Mouse (Mus musculus): ENCODE data around the gene C2cd3. TPM values are rescaled to one million over a fixed set of nuclear protein-coding genes. Genes with fewer than 3 reads are reported as not detected.

C2cd3 gene
- polyA plus RNA-seq, 1 experiment = 28.9 TPM

DNA sequence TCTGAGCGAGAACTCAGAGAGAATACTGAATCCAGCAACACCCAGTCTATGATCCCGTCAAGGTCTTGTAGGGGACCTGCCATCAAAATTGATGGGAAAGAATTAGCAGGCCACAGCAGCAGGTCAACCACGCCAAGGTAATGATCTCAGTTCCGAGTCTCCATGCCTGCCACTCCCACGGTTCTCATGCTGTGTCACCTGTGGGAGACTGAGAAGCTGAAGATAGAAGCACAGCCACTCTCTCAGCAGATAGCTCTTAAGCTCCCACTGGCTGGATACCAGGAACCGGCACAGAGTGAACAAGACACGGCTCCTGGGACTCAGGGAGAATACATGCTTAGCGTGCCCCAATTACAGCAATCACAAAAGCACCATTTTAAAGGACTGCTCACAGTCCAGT is 18.1 kb downstream of the C2cd3 start:
- no peaks in the 10 kb centered on the region for H3K9me3 ChIP-seq (replicated peaks; ENCODE audit: control insufficient read depth, insufficient read depth, low read length, poor library complexity, severe bottlenecking)
- TF ChIP-seq POLR2A (IDR thresholded peaks at IDR 0.05; ENCODE audit: insufficient read depth, low read length) (no peak), EP300 (IDR thresholded peaks at IDR 0.05; ENCODE audit: insufficient read depth, low read depth, low read length) (no peak), CTCF (IDR thresholded peaks at IDR 0.05; ENCODE audit: low read depth, low read length) (no peak)

DNA sequence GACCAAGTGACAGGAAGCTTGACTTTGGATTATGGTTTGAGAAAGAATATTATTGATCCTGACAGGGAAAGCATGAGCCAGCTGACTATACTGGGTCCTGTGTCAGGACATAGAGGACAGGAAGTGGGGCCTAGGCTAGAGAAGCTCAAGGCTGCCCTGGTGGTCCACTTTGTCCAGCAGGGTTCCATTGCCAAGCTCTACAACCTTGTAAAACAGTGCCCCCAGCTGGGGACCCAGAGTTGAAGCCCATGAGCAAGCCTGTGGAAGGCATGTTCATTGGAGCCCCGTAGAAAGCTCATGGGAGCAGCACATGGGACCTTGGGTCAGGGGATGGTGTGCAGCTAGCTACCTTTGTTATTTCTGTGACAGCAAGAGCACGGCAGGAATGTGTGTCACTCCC is 20.2 kb downstream of the C2cd3 start:
- no peaks in the 10 kb centered on the region for H3K4me1 ChIP-seq (ENCODE audit: control insufficient read depth, insufficient read depth, low read length)
- H3K36me3 ChIP-seq (ENCODE audit: control insufficient read depth, insufficient read depth, low read length, poor library complexity, severe bottlenecking) = peaks cover 16% of the 10 kb centered on the region

More for the DNA sequence above, 18.1 kb downstream of the C2cd3 start:
- Histone ChIP-seq H3K36me3 (ENCODE audit: control insufficient read depth, insufficient read depth, low read length, poor library complexity, severe bottlenecking) (peaks cover 13% of the 10 kb centered on the region), H3K27me3 (ENCODE audit: control insufficient read depth, insufficient read depth, low read length, poor library complexity, severe bottlenecking) (no peaks in the 10 kb centered on the region), H3K27ac (ENCODE audit: insufficient read depth, low read length) (no peak overlapping the region), H3K4me3 (ENCODE audit: low read depth, low read length) (no peak overlapping the region), H3K9ac (ENCODE audit: low read depth, poor library complexity, severe bottlenecking) (no peak overlapping the region), H3K4me1 (ENCODE audit: control insufficient read depth, insufficient read depth, low read length) (no peaks in the 10 kb centered on the region)

DNA sequence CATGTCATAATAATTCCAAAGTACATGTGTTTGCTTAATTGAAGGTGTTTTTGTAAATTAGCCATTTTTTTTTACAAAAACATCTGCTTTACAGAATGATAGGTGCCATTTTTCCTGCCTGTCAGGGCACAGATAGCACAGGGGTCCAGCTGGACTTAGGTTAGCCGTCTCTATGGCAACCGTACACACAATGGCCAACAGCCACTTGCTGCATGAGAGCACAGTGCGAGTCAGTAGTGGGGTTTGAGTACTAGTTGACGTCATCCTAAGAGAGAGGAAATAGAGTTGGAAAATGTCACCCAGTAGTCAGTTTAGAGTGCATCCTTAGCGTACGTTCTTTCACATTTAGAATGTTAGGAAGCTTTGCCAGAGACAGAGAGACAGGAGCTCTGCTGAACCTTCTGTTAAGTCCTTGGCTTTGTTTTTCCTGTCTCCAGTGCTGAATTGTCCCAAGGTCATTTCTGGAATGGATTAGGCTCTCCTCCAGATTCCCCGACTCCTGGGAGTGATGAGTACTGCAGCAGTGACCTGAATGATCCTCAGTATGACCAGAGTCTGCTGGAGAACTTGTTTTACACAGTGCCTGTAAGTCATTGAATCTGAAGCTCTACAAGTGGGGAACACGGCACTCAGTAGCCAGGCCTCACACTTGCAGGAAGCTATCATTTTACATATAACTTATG is 27.3 kb downstream of the C2cd3 start:
- no peak overlapping the region for H3K9ac ChIP-seq (ENCODE audit: low read depth, poor library complexity, severe bottlenecking)
- TF ChIP-seq CTCF (IDR thresholded peaks at IDR 0.05; ENCODE audit: low read depth, low read length) = no peak
- TF ChIP-seq EP300 (IDR thresholded peaks at IDR 0.05; ENCODE audit: insufficient read depth, low read depth, low read length) = no peak
- TF ChIP-seq POLR2A (IDR thresholded peaks at IDR 0.05; ENCODE audit: insufficient read depth, low read length) = no peak
- H3K27me3 ChIP-seq (ENCODE audit: control insufficient read depth, insufficient read depth, low read length, poor library complexity, severe bottlenecking) = no peaks in the 10 kb centered on the region
- peaks cover 17% of the 10 kb centered on the region for H3K36me3 ChIP-seq (ENCODE audit: control insufficient read depth, insufficient read depth, low read length, poor library complexity, severe bottlenecking)
- H3K4me3 ChIP-seq (ENCODE audit: low read depth, low read length) = no peak overlapping the region
- no peaks in the 10 kb centered on the region for H3K9me3 ChIP-seq (replicated peaks; ENCODE audit: control insufficient read depth, insufficient read depth, low read length, poor library complexity, severe bottlenecking)
- no peaks in the 10 kb centered on the region for H3K4me1 ChIP-seq (ENCODE audit: control insufficient read depth, insufficient read depth, low read length)
- H3K27ac ChIP-seq (ENCODE audit: insufficient read depth, low read length) = no peak overlapping the region

More for the DNA sequence above, 20.2 kb downstream of the C2cd3 start:
- Histone ChIP-seq H3K27me3 (ENCODE audit: control insufficient read depth, insufficient read depth, low read length, poor library complexity, severe bottlenecking) (no peaks in the 10 kb centered on the region), H3K9me3 (replicated peaks; ENCODE audit: control insufficient read depth, insufficient read depth, low read length, poor library complexity, severe bottlenecking) (no peaks in the 10 kb centered on the region), H3K27ac (ENCODE audit: insufficient read depth, low read length) (no peak overlapping the region), H3K4me3 (ENCODE audit: low read depth, low read length) (no peak overlapping the region), H3K9ac (ENCODE audit: low read depth, poor library complexity, severe bottlenecking) (no peak overlapping the region)
- TF ChIP-seq EP300 (IDR thresholded peaks at IDR 0.05; ENCODE audit: insufficient read depth, low read depth, low read length) = no peak
- no peak for TF ChIP-seq POLR2A (IDR thresholded peaks at IDR 0.05; ENCODE audit: insufficient read depth, low read length)

DNA sequence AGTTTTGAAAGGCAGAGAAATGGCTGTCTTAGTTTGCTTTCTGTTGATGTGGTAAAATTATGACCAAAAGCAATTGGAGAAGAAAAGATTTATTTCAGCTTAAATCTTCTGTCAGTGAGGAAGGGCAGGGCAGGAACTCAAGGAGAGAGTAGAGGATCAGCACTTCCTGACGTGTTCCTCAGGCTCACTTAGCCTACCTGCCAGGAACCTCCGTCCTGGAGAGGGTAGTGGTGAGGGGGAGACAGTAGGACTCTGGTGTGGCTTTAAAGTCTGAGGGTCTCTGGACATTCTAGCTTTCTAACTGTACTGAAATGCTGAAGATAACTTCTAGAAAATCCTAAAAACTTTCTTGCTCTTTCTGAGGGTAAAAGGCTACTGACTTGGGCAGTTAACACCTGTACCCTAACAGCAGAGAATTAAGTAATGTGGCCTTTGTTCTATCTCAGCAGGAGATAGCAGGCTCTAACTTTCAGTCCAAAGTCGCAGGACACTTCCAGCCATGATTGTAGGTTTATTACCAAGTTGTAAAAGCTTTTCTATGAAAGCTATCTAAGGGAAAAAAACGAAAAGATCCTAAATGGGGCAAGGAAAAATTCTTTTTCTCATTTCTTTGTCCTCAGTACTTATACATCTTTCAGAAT is 29.0 kb downstream of the C2cd3 start:
- H3K4me1 ChIP-seq (ENCODE audit: control insufficient read depth, insufficient read depth, low read length) = no peaks in the 10 kb centered on the region
- H3K36me3 ChIP-seq (ENCODE audit: control insufficient read depth, insufficient read depth, low read length, poor library complexity, severe bottlenecking) = peaks cover 10% of the 10 kb centered on the region
- no peak overlapping the region for H3K27ac ChIP-seq (ENCODE audit: insufficient read depth, low read length)
- H3K4me3 ChIP-seq (ENCODE audit: low read depth, low read length) = no peak overlapping the region
- no peaks in the 10 kb centered on the region for H3K9me3 ChIP-seq (replicated peaks; ENCODE audit: control insufficient read depth, insufficient read depth, low read length, poor library complexity, severe bottlenecking)
- no peak overlapping the region for H3K9ac ChIP-seq (ENCODE audit: low read depth, poor library complexity, severe bottlenecking)
- TF ChIP-seq POLR2A (IDR thresholded peaks at IDR 0.05; ENCODE audit: insufficient read depth, low read length) (no peak), CTCF (IDR thresholded peaks at IDR 0.05; ENCODE audit: low read depth, low read length) (no peak), EP300 (IDR thresholded peaks at IDR 0.05; ENCODE audit: insufficient read depth, low read depth, low read length) (no peak)
- no peaks in the 10 kb centered on the region for H3K27me3 ChIP-seq (ENCODE audit: control insufficient read depth, insufficient read depth, low read length, poor library complexity, severe bottlenecking)

DNA sequence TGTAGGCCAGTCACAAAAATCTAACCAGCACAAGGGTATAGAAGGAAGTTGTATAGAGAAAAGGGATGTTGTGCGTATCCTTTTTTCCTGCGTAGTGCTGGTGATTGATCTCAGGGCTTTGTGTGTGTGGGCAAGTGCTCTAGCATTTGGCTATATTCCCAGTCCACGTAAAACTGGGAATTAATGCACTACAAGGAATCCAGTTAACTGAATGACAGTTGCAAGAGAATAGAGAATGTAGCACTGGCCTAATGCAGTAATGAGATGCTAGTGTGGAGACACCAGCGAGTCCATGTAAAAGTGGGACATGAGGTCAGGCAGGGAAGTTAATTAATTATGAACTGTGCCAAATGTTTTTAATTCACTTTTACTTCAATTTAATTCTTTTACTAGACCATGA is 30.7 kb downstream of the C2cd3 start:
- no peak overlapping the region for H3K4me3 ChIP-seq (ENCODE audit: low read depth, low read length)
- no peaks in the 10 kb centered on the region for H3K27me3 ChIP-seq (ENCODE audit: control insufficient read depth, insufficient read depth, low read length, poor library complexity, severe bottlenecking)
- no peaks in the 10 kb centered on the region for H3K9me3 ChIP-seq (replicated peaks; ENCODE audit: control insufficient read depth, insufficient read depth, low read length, poor library complexity, severe bottlenecking)
- peaks cover 10% of the 10 kb centered on the region for H3K36me3 ChIP-seq (ENCODE audit: control insufficient read depth, insufficient read depth, low read length, poor library complexity, severe bottlenecking)
- H3K9ac ChIP-seq (ENCODE audit: low read depth, poor library complexity, severe bottlenecking) = no peak overlapping the region
- H3K27ac ChIP-seq (ENCODE audit: insufficient read depth, low read length) = no peak overlapping the region
- no peaks in the 10 kb centered on the region for H3K4me1 ChIP-seq (ENCODE audit: control insufficient read depth, insufficient read depth, low read length)
- TF ChIP-seq EP300 (IDR thresholded peaks at IDR 0.05; ENCODE audit: insufficient read depth, low read depth, low read length) = no peak

DNA sequence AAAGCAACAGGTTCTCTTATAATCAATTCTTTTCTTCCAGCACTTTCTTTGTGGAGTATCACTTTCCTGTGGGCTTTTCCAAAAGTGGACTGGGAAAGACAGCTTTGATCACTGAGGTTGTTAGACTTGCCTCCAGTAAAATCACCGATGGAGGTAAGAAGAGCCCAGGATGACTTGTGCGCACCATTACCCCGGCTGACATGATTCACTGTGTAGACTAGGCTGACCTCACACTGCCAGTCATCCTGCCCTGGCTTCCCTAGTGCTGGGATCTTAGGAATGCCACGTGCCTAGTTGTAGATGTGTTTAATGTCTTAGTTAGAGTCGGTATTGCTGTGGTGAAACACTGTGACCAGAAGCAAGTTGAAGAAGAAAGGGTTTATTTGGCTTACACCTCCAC is 35.6 kb downstream of the C2cd3 start:
- H3K27ac ChIP-seq (ENCODE audit: insufficient read depth, low read length) = no peak overlapping the region
- no peak overlapping the region for H3K4me3 ChIP-seq (ENCODE audit: low read depth, low read length)
- TF ChIP-seq POLR2A (IDR thresholded peaks at IDR 0.05; ENCODE audit: insufficient read depth, low read length) = no peak
- no peak for TF ChIP-seq CTCF (IDR thresholded peaks at IDR 0.05; ENCODE audit: low read depth, low read length)
- TF ChIP-seq EP300 (IDR thresholded peaks at IDR 0.05; ENCODE audit: insufficient read depth, low read depth, low read length) = no peak
- no peaks in the 10 kb centered on the region for H3K9me3 ChIP-seq (replicated peaks; ENCODE audit: control insufficient read depth, insufficient read depth, low read length, poor library complexity, severe bottlenecking)
- H3K9ac ChIP-seq (ENCODE audit: low read depth, poor library complexity, severe bottlenecking) = no peak overlapping the region
- H3K27me3 ChIP-seq (ENCODE audit: control insufficient read depth, insufficient read depth, low read length, poor library complexity, severe bottlenecking) = no peaks in the 10 kb centered on the region
- peaks cover 9% of the 10 kb centered on the region; the same call in 1 of the 2 replicates for H3K36me3 ChIP-seq (ENCODE audit: control insufficient read depth, insufficient read depth, low read length, poor library complexity, severe bottlenecking)
- no peaks in the 10 kb centered on the region for H3K4me1 ChIP-seq (ENCODE audit: control insufficient read depth, insufficient read depth, low read length)
